Mouse (Mus musculus): ENCODE data around the gene Acss1.

GRCm38 (mm10) chr2:150623957-150624356 lies 44.3 kb downstream of the Acss1 start:
- TF ChIP-seq CTCF (IDR thresholded peaks at IDR 0.05; ENCODE audit: low read depth, low read length) = no peak
- TF ChIP-seq POLR2A (IDR thresholded peaks at IDR 0.05; ENCODE audit: borderline replicate concordance, low read depth, low read length) = no peak

Measured in bone marrow macrophage, adult 2 months (primary cell).